In genomic region chr3:132871318-132871904, GRCm38 (mm10) we compare ENCODE assay signal across 10 mouse cellular contexts.
DNase-seq lines count a peak whose midpoint lies in the region; ATAC-seq and TF ChIP-seq lines count a peak whose summit lies in the region.
"Had no signal": no experiment of that assay in that cellular context is flagged by ENCODE, and none has a peak within 500 bp of the region (broad histone marks: within the 10 kb centered on the region; RNA-seq: fewer than 3 reads in every experiment).

No protein-coding gene starts in this region.

- no peak overlapping the region for H3K4me3 ChIP-seq in heart, adult 2 months
- no peak overlapping the region for H3K4me3 ChIP-seq in heart, embryonic 11.5 days (ENCODE audit: low read depth, low read length)
- no peak overlapping the region for H3K4me3 ChIP-seq in lung, embryonic 15.5 days
- H3K4me3 ChIP-seq: heart, embryonic 13.5 days had no signal

- H3K4me2 ChIP-seq in heart, embryonic 11.5 days, result no peak overlapping the region
- H3K4me2 ChIP-seq in lung, embryonic 15.5 days, result no peak overlapping the region
- H3K4me2 ChIP-seq: heart, embryonic 13.5 days had no signal

- H3K27me3 ChIP-seq in heart, adult 2 months (ENCODE audit: control insufficient read depth, insufficient read depth, low read length), result no peaks in the 10 kb centered on the region
- no peaks in the 10 kb centered on the region for H3K27me3 ChIP-seq in heart, embryonic 11.5 days (ENCODE audit: control insufficient read depth, insufficient read depth, low read length)
- no peaks in the 10 kb centered on the region for H3K27me3 ChIP-seq in lung, embryonic 15.5 days
- H3K27me3 ChIP-seq: heart, embryonic 13.5 days had no signal

- no peak for TF ChIP-seq EP300 in heart, adult 2 months (IDR thresholded peaks at IDR 0.05; ENCODE audit: insufficient read depth, low read depth, low read length)

- intact Hi-C loops in heart, adult 2 months (cut with DNase I), result no loop called here
- intact Hi-C loops in left cerebral cortex, postnatal 25 days (cut with DNase I), result no loop called here

- no peaks in the 10 kb centered on the region for H3K79me2 ChIP-seq in heart, adult 2 months (replicated peaks; ENCODE audit: control insufficient read depth, insufficient read depth, low read length)

- no peak overlapping the region for H3K27ac ChIP-seq in heart, adult 2 months
- H3K27ac ChIP-seq in heart, embryonic 11.5 days (ENCODE audit: low read depth, low read length), result no peak overlapping the region
- H3K27ac ChIP-seq in lung, embryonic 15.5 days, result no peak overlapping the region
- H3K27ac ChIP-seq: heart, embryonic 13.5 days had no signal

- H3K36me3 ChIP-seq in heart, adult 2 months (ENCODE audit: control insufficient read depth, insufficient read depth, low read length), result no peaks in the 10 kb centered on the region; the same call in 1 of the 2 replicates
- H3K36me3 ChIP-seq in heart, embryonic 11.5 days (ENCODE audit: control insufficient read depth, insufficient read depth, low read length), result no peaks in the 10 kb centered on the region
- no peaks in the 10 kb centered on the region for H3K36me3 ChIP-seq in lung, embryonic 15.5 days
- H3K36me3 ChIP-seq: G1E; heart, embryonic 13.5 days had no signal

- DNase-seq in heart, adult 2 months, result peak; percentile 63 to 64
- peak; percentile 8 for DNase-seq in cerebellum, adult 11-12 months
- peak; percentile 79 for DNase-seq in induced T-regulatory cell, adult 2 months (ENCODE audit: low read depth)
- DNase-seq in thymus, postnatal 0 days (ENCODE audit: low spot score), result no peak
- DNase-seq in left cerebral cortex, postnatal 25 days (ENCODE audit: low spot score in 2 of 2), result no peak
- DNase-seq in layer of hippocampus, adult 9-10 months (ENCODE audit: low spot score), result no peak

- ATAC-seq in heart, embryonic 11.5 days (replicated peaks; ENCODE audit: insufficient number of reproducible peaks, low FRiP score, low TSS enrichment), result no peak
- ATAC-seq in lung, embryonic 15.5 days (ENCODE audit: borderline replicate concordance, extremely low read depth, low FRiP score, low TSS enrichment), result 0 out of 2 replicates have a peak, but pooled peaks have one; percentile 24

- 35% methylated on average over 9 of the region's 9 CpGs for WGBS in heart, adult 2 months
- WGBS in heart, embryonic 11.5 days (ENCODE audit: insufficient replicate concordance), result 72% methylated on average over 9 of the region's 9 CpGs
- 63% methylated on average over 9 of the region's 9 CpGs for WGBS in lung, embryonic 15.5 days

- TF ChIP-seq CTCF in heart, adult 2 months (IDR thresholded peaks at IDR 0.05), result no peak

- TF ChIP-seq POLR2A in heart, adult 2 months (IDR thresholded peaks at IDR 0.05; ENCODE audit: insufficient read depth, low read depth, low read length), result no peak

- no peak overlapping the region for H3K9ac ChIP-seq in heart, adult 2 months (ENCODE audit: low read depth, low read length)
- H3K9ac ChIP-seq in heart, embryonic 11.5 days (ENCODE audit: low read depth, low read length), result no peak overlapping the region
- no peak overlapping the region for H3K9ac ChIP-seq in lung, embryonic 15.5 days
- H3K9ac ChIP-seq: heart, embryonic 13.5 days had no signal

- peaks cover 2% of the 10 kb centered on the region; the same call in 1 of the 2 replicates for H3K4me1 ChIP-seq in heart, adult 2 months (ENCODE audit: control insufficient read depth, insufficient read depth, low read length)
- H3K4me1 ChIP-seq in heart, embryonic 11.5 days (ENCODE audit: control insufficient read depth, insufficient read depth, low read length), result 0 out of 2 replicates have a peak, but pooled peaks cover 2% of the 10 kb centered on the region
- 0 out of 2 replicates have a peak, but pooled peaks cover 3% of the 10 kb centered on the region for H3K4me1 ChIP-seq in lung, embryonic 15.5 days

- H3K9me3 ChIP-seq in heart, embryonic 11.5 days (replicated peaks; ENCODE audit: control insufficient read depth, low read length), result no peaks in the 10 kb centered on the region
- H3K9me3 ChIP-seq in lung, embryonic 15.5 days, result no peaks in the 10 kb centered on the region
- H3K9me3 ChIP-seq: G1E; heart, embryonic 13.5 days had no signal

Comparison
In these comparisons a context has a peak if more than half of its experiments do, and no peak if none do; other contexts are left out.
1. DNase-seq: peak in heart, adult 2 months (2 of 2), cerebellum, adult 11-12 months (single experiment) and induced T-regulatory cell, adult 2 months (single experiment); none in thymus, postnatal 0 days (single experiment), left cerebral cortex, postnatal 25 days (0 of 2) and layer of hippocampus, adult 9-10 months (single experiment).